ENCODE assay signal across 8 mouse cellular contexts in the genomic region with DNA sequence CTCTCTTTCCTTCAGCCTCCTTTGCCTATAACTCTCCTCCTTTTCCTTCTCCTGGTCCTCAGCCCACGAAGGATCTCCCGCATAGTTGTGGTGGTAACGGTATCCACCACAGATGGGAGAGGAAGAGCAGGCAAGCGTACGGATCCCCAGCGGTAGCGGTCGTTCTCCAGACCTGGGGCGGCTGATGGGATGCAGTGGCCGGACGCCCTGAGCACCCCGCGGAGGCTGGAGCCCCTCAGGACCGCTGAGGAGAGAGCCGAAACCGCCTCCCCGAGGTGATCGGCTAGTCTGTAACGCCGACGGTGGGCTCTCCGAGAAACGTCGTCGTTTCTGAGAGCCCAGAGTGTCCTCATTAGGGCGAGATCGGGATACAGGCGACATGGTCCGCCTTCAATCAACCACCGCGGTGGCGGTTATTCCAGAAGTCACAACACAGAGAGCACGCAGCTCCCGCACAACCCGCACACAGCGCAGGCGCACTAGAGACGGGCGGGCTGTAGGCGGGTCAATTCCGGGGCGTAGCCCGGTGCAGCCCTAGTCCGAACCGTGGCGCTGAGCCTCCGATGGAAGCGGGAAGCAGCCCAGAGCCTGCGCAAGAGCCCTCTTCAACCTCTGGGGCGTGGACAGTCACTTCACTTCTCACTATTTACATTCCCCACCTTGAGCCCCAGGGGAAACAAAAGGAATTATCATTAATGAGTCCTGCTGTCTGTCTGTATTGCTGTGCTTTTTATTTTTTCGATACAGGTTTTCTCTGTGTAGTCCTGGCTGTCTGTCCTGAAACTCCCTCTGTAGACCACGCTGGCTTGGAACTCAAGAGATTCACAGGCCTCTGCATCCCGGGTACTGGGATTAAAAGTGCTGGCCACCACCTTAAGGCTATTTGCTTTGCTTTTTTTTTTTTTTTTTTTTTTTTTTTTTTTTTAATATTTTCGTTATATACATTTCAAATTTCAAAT. TPM values are rescaled to one million over a fixed set of nuclear protein-coding genes. Genes with fewer than 3 reads are reported as not detected.
DNase-seq lines count a peak whose midpoint lies in the region; ATAC-seq and TF ChIP-seq lines count a peak whose summit lies in the region.

A gene (minus strand): TSS at position 449 of the 959 bp plus-strand sequence.

- WGBS in heart, embryonic 11.5 days (ENCODE audit: insufficient replicate concordance), result under 1% methylated on average over 54 of the region's 54 CpGs
- WGBS in kidney, embryonic 16.5 days, result under 1% methylated on average over 53 of the region's 54 CpGs

- no peak for TF ChIP-seq CTCF in brain, embryonic 14.5 days (IDR thresholded peaks at IDR 0.05; ENCODE audit: borderline replicate concordance, extremely low read depth, insufficient read depth, insufficient read length)

- H3K4me2 ChIP-seq in heart, embryonic 11.5 days, result peak within 1 kb of the TSS; percentile 99
- H3K4me2 ChIP-seq in kidney, embryonic 16.5 days (replicated peaks; ENCODE audit: low read depth, low read length), result peak within 1 kb of the TSS; percentile 97

- 0 out of 2 replicates have a peak, but pooled peaks cover 2% of the 10 kb centered on the region for H3K4me1 ChIP-seq in heart, embryonic 11.5 days (ENCODE audit: control insufficient read depth, insufficient read depth, low read length)
- 0 out of 2 replicates have a peak, but pooled peaks cover 2% of the 10 kb centered on the region for H3K4me1 ChIP-seq in kidney, embryonic 16.5 days (ENCODE audit: insufficient read depth, low read length)

- H3K36me3 ChIP-seq in heart, embryonic 11.5 days (ENCODE audit: control insufficient read depth, insufficient read depth, low read length), result no peaks in the 10 kb centered on the region
- H3K36me3 ChIP-seq in kidney, embryonic 16.5 days (ENCODE audit: insufficient read depth, low read length), result no peaks in the 10 kb centered on the region

- H3K9me3 ChIP-seq in heart, embryonic 11.5 days (replicated peaks; ENCODE audit: control insufficient read depth, low read length), result no peaks in the 10 kb centered on the region
- H3K9me3 ChIP-seq in kidney, embryonic 16.5 days (ENCODE audit: low read length), result no peaks in the 10 kb centered on the region

- H3K27me3 ChIP-seq in heart, embryonic 11.5 days (ENCODE audit: control insufficient read depth, insufficient read depth, low read length), result no peaks in the 10 kb centered on the region
- H3K27me3 ChIP-seq in kidney, embryonic 16.5 days (ENCODE audit: insufficient read depth, low read length), result peaks cover 12% of the 10 kb centered on the region

- peak; percentile 72 for DNase-seq in A20 (ENCODE audit: low read depth, low spot score)
- DNase-seq in brain, embryonic 14.5 days (ENCODE audit: low read depth), result peak; percentile 93
- peak; percentile 94 for DNase-seq in liver
- peak; percentile 20 to 51 for DNase-seq in monocyte, adult 2 months (ENCODE audit: low read depth in 1 of 2, low spot score in 2 of 2)
- peak; percentile 47 to 52 for DNase-seq in spleen, postnatal 14 days (ENCODE audit: low spot score in 2 of 2)

- peak; percentile 98 for ATAC-seq in erythroblast, adult 5-6 weeks (replicated peaks; ENCODE audit: low FRiP score, poor library complexity, severe bottlenecking)
- peak; percentile 98 for ATAC-seq in heart, embryonic 11.5 days (replicated peaks; ENCODE audit: insufficient number of reproducible peaks, low FRiP score, low TSS enrichment)
- peak; percentile 100 for ATAC-seq in kidney, embryonic 16.5 days (ENCODE audit: low FRiP score, low TSS enrichment)

- peak; percentile 69; the same call in 1 of the 2 replicates for TF ChIP-seq POLR2A in brain, embryonic 14.5 days (IDR thresholded peaks at IDR 0.05; ENCODE audit: borderline replicate concordance, extremely low read depth, insufficient read depth, insufficient read length, poor library complexity, severe bottlenecking)

- peak within 1 kb of the TSS; percentile 84 for H3K9ac ChIP-seq in heart, embryonic 11.5 days (ENCODE audit: low read depth, low read length)
- peak within 1 kb of the TSS; percentile 81 for H3K9ac ChIP-seq in kidney, embryonic 16.5 days (replicated peaks; ENCODE audit: low read length)

- peak within 1 kb of the TSS; percentile 62 for H3K4me3 ChIP-seq in heart, embryonic 11.5 days (ENCODE audit: low read depth, low read length)
- H3K4me3 ChIP-seq in kidney, embryonic 16.5 days (ENCODE audit: low read length), result peak within 1 kb of the TSS; percentile 72

- peak within 1 kb of the TSS; percentile 42; the same call in 1 of the 2 replicates for H3K27ac ChIP-seq in heart, embryonic 11.5 days (ENCODE audit: low read depth, low read length)
- 0 out of 2 replicates have a peak within 1 kb of the TSS, but pooled peaks have one; percentile 24 for H3K27ac ChIP-seq in kidney, embryonic 16.5 days (ENCODE audit: low read length)

RNA-seq across cellular contexts. Expression of the gene that starts here (rescaled TPM):
- polyA plus RNA-seq in brain, embryonic 14.5 days (2012; rRNA removed), result 1.2 TPM in 2 replicates
- 1.3 TPM in 1 of 2 replicates, not detected in the other for total RNA-seq in erythroblast, adult 5-6 weeks (2015; ENCODE audit: low replicate concordance)
- total RNA-seq in erythroblast, adult 5-6 weeks (2017; ENCODE audit: low replicate concordance), result not detected in 2 replicates
- 2.0 and 2.6 TPM in 2 replicates for polyA plus RNA-seq in heart, embryonic 11.5 days (2014; fragmentation: Nextera tagmentation; extraction: Ambion mirVana)
- polyA plus RNA-seq in kidney, embryonic 16.5 days (2015; fragmentation: Nextera tagmentation; extraction: Ambion mirVana), result 1.9 and 2.3 TPM in 2 replicates

Comparison
In these comparisons a context has a peak if more than half of its experiments do, and no peak if none do; other contexts are left out.
1. Peak in every context shown above with its lines: DNase-seq, ATAC-seq, H3K4me3 ChIP-seq and H3K27ac ChIP-seq.
2. DNase-seq: peak in every context shown above with its lines; median percentile 94 in liver; 93 in brain, embryonic 14.5 days; 72 in A20; 50 in spleen, postnatal 14 days; 36 in monocyte, adult 2 months.